Mouse (Mus musculus) limb, embryonic 12.5 days (tissue): ENCODE data around the gene Olfr204. TPM values are rescaled to one million over a fixed set of nuclear protein-coding genes. Genes with fewer than 3 reads are reported as not detected.
"Not testable (repeated sequence)": the region's sequence is repeated elsewhere in the genome, so short reads cannot be mapped to it uniquely, and the experiment has no call there.

Source experiments
- ATAC-seq: fragments of 200-750 bp; cut with Nextera tagmentation; 2 replicates; pipeline ENCODE4 v1.8.0; 2017; ENCODE audit warnings: low read depth, moderate TSS enrichment; ENCODE audit not compliant: insufficient number of reproducible peaks, insufficient read depth, low FRiP score, low TSS enrichment
- H3K27ac ChIP-seq: fragments of 300-500 bp; sonication (generic); 2 replicates; pipeline ENCODE4 v1.5.1; 2016; ENCODE audit warnings: mild to moderate bottlenecking, moderate library complexity
- H3K27me3 ChIP-seq: fragments of 300-500 bp; sonication (generic); 2 replicates; pipeline ENCODE4 v1.6.1; 2016; ENCODE audit warnings: mild to moderate bottlenecking, moderate library complexity
- H3K36me3 ChIP-seq: fragments of 300-500 bp; sonication (generic); 2 replicates; pipeline ENCODE4 v1.6.1; 2016; ENCODE audit warnings: mild to moderate bottlenecking, moderate library complexity
- H3K4me1 ChIP-seq: fragments of 300-500 bp; sonication (generic); replicated peaks from 2 replicates; pipeline ENCODE4 v1.6.1; 2016
- H3K4me2 ChIP-seq: fragments of 300-500 bp; sonication (generic); 2 replicates; pipeline ENCODE4 v1.6.1; 2016; ENCODE audit warnings: mild to moderate bottlenecking, moderate library complexity
- H3K4me3 ChIP-seq: fragments of 300-500 bp; sonication (generic); replicated peaks from 2 replicates; pipeline ENCODE4 v1.5.1; 2016; ENCODE audit warnings: mild to moderate bottlenecking
- H3K9ac ChIP-seq: fragments of 300-500 bp; sonication (generic); replicated peaks from 2 replicates; pipeline ENCODE4 v1.6.1; 2016; ENCODE audit warnings: mild to moderate bottlenecking, moderate library complexity
- H3K9me3 ChIP-seq: fragments of 300-500 bp; sonication (generic); 2 replicates; pipeline ENCODE4 v1.6.1; 2016; ENCODE audit warnings: mild to moderate bottlenecking, moderate library complexity
- WGBS: fragments of 180-500 bp; shearing (Covaris S2); methylation state at CpG from one replicate; pipeline ENCODE4 v1.1.7; 2016; 5-methylcytosine and 5-hydroxymethylcytosine counted together
- polyA plus RNA-seq: library from polyadenylated mRNA; unstranded; fragments of >200 nt; fragmentation: Nextera tagmentation; extraction: Ambion mirVana; gene quantifications from 2 replicates; pipeline ENCODE4 v1.2.1, GENCODE M21; 2016

Gene Olfr204
- polyA plus RNA-seq, result not detected in 2 replicates

GRCm38 (mm10) chr16:59318148-59318547 is at the start of gene Olfr204:
TSS of gene Olfr204 (minus strand) at chr16:59318248.
- ATAC-seq, result no peak
- H3K27ac ChIP-seq, result no peak within 1 kb of the TSS
- no peak within 1 kb of the TSS for H3K4me3 ChIP-seq
- no peaks in the 10 kb centered on the region for H3K36me3 ChIP-seq
- no peak within 1 kb of the TSS for H3K4me2 ChIP-seq
- no peaks in the 10 kb centered on the region for H3K27me3 ChIP-seq
- no peaks in the 10 kb centered on the region for H3K4me1 ChIP-seq
- H3K9me3 ChIP-seq, result no peaks in the 10 kb centered on the region
- no peak within 1 kb of the TSS for H3K9ac ChIP-seq

GRCm38 (mm10) chr16:59363893-59364292 is 45.8 kb upstream of the Olfr204 start, which contains the start of gene Olfr209:
TSS of gene Olfr209 (minus strand) at chr16:59363993.
- Histone ChIP-seq H3K9ac (no peak within 1 kb of the TSS), H3K27ac (no peak within 1 kb of the TSS), H3K9me3 (no peaks in the 10 kb centered on the region), H3K4me1 (no peaks in the 10 kb centered on the region), H3K4me2 (no peak within 1 kb of the TSS), H3K36me3 (no peaks in the 10 kb centered on the region), H3K4me3 (no peak within 1 kb of the TSS), H3K27me3 (no peaks in the 10 kb centered on the region)
- ATAC-seq, result no peak
- 86% methylated on average over 2 of the region's 2 CpGs for WGBS

- Histone ChIP-seq H3K4me2 (no peak within 1 kb of the TSS), H3K9ac (no peak within 1 kb of the TSS), H3K4me1 (no peaks in the 10 kb centered on the region), H3K9me3 (no peaks in the 10 kb centered on the region), H3K4me3 (no peak within 1 kb of the TSS), H3K27ac (no peak within 1 kb of the TSS), H3K27me3 (no peaks in the 10 kb centered on the region), H3K36me3 (no peaks in the 10 kb centered on the region)
- ATAC-seq, result no peak
- 79% methylated on average over 1 of the region's 1 CpGs for WGBS
Measured at GRCm38 (mm10) chr16:59349146-59349545, 31.1 kb upstream of the Olfr204 start, which contains the start of gene Olfr206. TSS of gene Olfr206 (minus strand) at chr16:59349246.

- Histone ChIP-seq H3K36me3 (no peaks in the 10 kb centered on the region), H3K9ac (no peak within 1 kb of the TSS), H3K9me3 (0 out of 2 replicates have a peak, but pooled peaks cover 3% of the 10 kb centered on the region), H3K4me2 (no peak within 1 kb of the TSS), H3K4me1 (no peaks in the 10 kb centered on the region), H3K4me3 (no peak within 1 kb of the TSS), H3K27ac (no peak within 1 kb of the TSS), H3K27me3 (no peaks in the 10 kb centered on the region)
- no peak for ATAC-seq
Measured at GRCm38 (mm10) chr16:59331038-59331437, 13.0 kb upstream of the Olfr204 start, which contains the start of gene Olfr205. TSS of gene Olfr205 (minus strand) at chr16:59331138.

GRCm38 (mm10) chr16:59323262-59323661 is 5.2 kb upstream of the Olfr204 start:
- not testable (repeated sequence) for H3K4me3 ChIP-seq, H3K4me1 ChIP-seq, H3K27me3 ChIP-seq, H3K27ac ChIP-seq, H3K36me3 ChIP-seq, H3K9ac ChIP-seq, H3K4me2 ChIP-seq, ATAC-seq, H3K9me3 ChIP-seq
- WGBS, result 70% methylated on average over 1 of the region's 1 CpGs

- H3K36me3 ChIP-seq, result no peaks in the 10 kb centered on the region
- H3K9me3 ChIP-seq, result no peaks in the 10 kb centered on the region
- H3K4me2 ChIP-seq, result no peak within 1 kb of the TSS
- no peaks in the 10 kb centered on the region for H3K4me1 ChIP-seq
- no peak within 1 kb of the TSS for H3K4me3 ChIP-seq
- H3K9ac ChIP-seq, result no peak within 1 kb of the TSS
- H3K27me3 ChIP-seq, result no peaks in the 10 kb centered on the region
- 82% methylated on average over 2 of the region's 2 CpGs for WGBS
- H3K27ac ChIP-seq, result no peak within 1 kb of the TSS
- ATAC-seq, result no peak
Measured at GRCm38 (mm10) chr16:59298581-59298980, 19.5 kb downstream of the Olfr204 start, which contains the start of gene Olfr203. TSS of gene Olfr203 (plus strand) at chr16:59298881.

- 82% methylated on average over 9 of the region's 9 CpGs for WGBS
- not testable (repeated sequence) for H3K36me3 ChIP-seq, ATAC-seq
Measured at GRCm38 (mm10) chr16:59287576-59287975, 30.5 kb downstream of the Olfr204 start.

GRCm38 (mm10) chr16:59286693-59287092 is 31.4 kb downstream of the Olfr204 start, which contains the start of gene Olfr202:
TSS of gene Olfr202 (minus strand) at chr16:59286793.
- H3K27me3 ChIP-seq, result no peaks in the 10 kb centered on the region
- 90% methylated on average over 1 of the region's 1 CpGs for WGBS
- no peak within 1 kb of the TSS for H3K27ac ChIP-seq
- H3K4me1 ChIP-seq, result no peaks in the 10 kb centered on the region
- no peak for ATAC-seq
- H3K4me2 ChIP-seq, result no peak within 1 kb of the TSS
- no peak within 1 kb of the TSS for H3K4me3 ChIP-seq
- H3K36me3 ChIP-seq, result no peaks in the 10 kb centered on the region
- H3K9ac ChIP-seq, result no peak within 1 kb of the TSS
- no peaks in the 10 kb centered on the region for H3K9me3 ChIP-seq

More at GRCm38 (mm10) chr16:59287576-59287975, 30.5 kb downstream of the Olfr204 start:
- H3K4me1 ChIP-seq, H3K4me2 ChIP-seq, H3K27ac ChIP-seq, H3K27me3 ChIP-seq, H3K4me3 ChIP-seq, H3K9me3 ChIP-seq, H3K9ac ChIP-seq: not testable (repeated sequence)

GRCm38 (mm10) chr16:59283476-59283875 is 34.6 kb downstream of the Olfr204 start:
- H3K9me3 ChIP-seq, result no peaks in the 10 kb centered on the region
- H3K4me1 ChIP-seq, result no peaks in the 10 kb centered on the region
- no peak overlapping the region for H3K27ac ChIP-seq
- no peak overlapping the region for H3K4me2 ChIP-seq
- WGBS, result 81% methylated on average over 1 of the region's 1 CpGs
- no peak overlapping the region for H3K9ac ChIP-seq
- no peak for ATAC-seq
- no peaks in the 10 kb centered on the region for H3K27me3 ChIP-seq
- H3K36me3 ChIP-seq, result no peaks in the 10 kb centered on the region
- no peak overlapping the region for H3K4me3 ChIP-seq

GRCm38 (mm10) chr16:59280542-59280941 is 37.5 kb downstream of the Olfr204 start:
- H3K27me3 ChIP-seq, result no peaks in the 10 kb centered on the region

GRCm38 (mm10) chr16:59272532-59272931 is 45.5 kb downstream of the Olfr204 start, which contains the start of gene Olfr201:
TSS of gene Olfr201 (minus strand) at chr16:59272632.
- H3K4me1 ChIP-seq, ATAC-seq, H3K9me3 ChIP-seq, H3K27ac ChIP-seq, H3K4me2 ChIP-seq, H3K4me3 ChIP-seq, H3K27me3 ChIP-seq, H3K36me3 ChIP-seq, H3K9ac ChIP-seq: not testable (repeated sequence)
- 86% methylated on average over 4 of the region's 4 CpGs for WGBS

More at GRCm38 (mm10) chr16:59280542-59280941, 37.5 kb downstream of the Olfr204 start:
- no peaks in the 10 kb centered on the region for H3K4me1 ChIP-seq
- ATAC-seq, result no peak
- no peak overlapping the region for H3K4me2 ChIP-seq
- H3K4me3 ChIP-seq, result no peak overlapping the region
- H3K9me3 ChIP-seq, result no peaks in the 10 kb centered on the region
- WGBS, result 77% methylated on average over 3 of the region's 3 CpGs
- H3K36me3 ChIP-seq, result no peaks in the 10 kb centered on the region
- no peak overlapping the region for H3K27ac ChIP-seq
- H3K9ac ChIP-seq, result no peak overlapping the region

- H3K4me3 ChIP-seq, H3K4me2 ChIP-seq, H3K9ac ChIP-seq, H3K4me1 ChIP-seq, H3K36me3 ChIP-seq, H3K27me3 ChIP-seq, H3K9me3 ChIP-seq, ATAC-seq, H3K27ac ChIP-seq: not testable (repeated sequence)
- WGBS, result 78% methylated on average over 4 of the region's 4 CpGs
Measured at GRCm38 (mm10) chr16:59269097-59269496, 49.0 kb downstream of the Olfr204 start.
